Mouse (Mus musculus): ENCODE results near the gene Tdrd6. TPM values are rescaled to one million over a fixed set of nuclear protein-coding genes. Genes with fewer than 3 reads are reported as not detected.
A peak's percentile ranks its signal among the peaks of the same experiment; 100 is the strongest.

Gene Tdrd6
- polyA plus RNA-seq, 1 experiment from 2014 or later: 0.25 TPM

DNA sequence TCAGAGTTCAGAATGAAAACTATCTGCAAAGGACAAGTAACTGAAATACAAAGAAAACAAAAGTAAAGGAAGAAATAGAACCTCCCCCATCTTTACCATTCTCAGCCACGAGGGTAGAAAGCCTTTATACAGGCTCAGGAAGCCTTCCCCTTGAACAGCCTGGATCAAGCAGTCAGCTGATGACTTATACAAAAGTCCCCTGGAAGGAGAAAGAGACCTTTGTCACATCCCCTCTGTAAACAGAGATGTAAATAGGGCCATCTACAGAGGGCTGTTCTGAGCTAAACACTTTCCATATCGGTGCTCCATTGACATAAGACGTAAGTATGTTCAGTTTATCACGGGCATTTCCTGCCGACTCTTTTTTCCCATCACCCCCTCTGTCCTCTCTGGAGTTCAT lies 16.8 kb upstream of the Tdrd6 start:
- 40% methylated on average over 5 of the region's 5 CpGs for WGBS
- no peaks in the 10 kb centered on the region for H3K9me3 ChIP-seq
- H3K27ac ChIP-seq (replicated peaks): no peak overlapping the region
- H3K4me3 ChIP-seq: no peak overlapping the region
- H3K4me1 ChIP-seq (replicated peaks): no peaks in the 10 kb centered on the region
- H3K36me3 ChIP-seq: peaks cover 90% of the 10 kb centered on the region
- H3K27me3 ChIP-seq: no peaks in the 10 kb centered on the region
- no peak for ATAC-seq (ENCODE audit: low read depth)
- H3K9ac ChIP-seq: no peak overlapping the region
- no peak overlapping the region for H3K4me2 ChIP-seq

DNA sequence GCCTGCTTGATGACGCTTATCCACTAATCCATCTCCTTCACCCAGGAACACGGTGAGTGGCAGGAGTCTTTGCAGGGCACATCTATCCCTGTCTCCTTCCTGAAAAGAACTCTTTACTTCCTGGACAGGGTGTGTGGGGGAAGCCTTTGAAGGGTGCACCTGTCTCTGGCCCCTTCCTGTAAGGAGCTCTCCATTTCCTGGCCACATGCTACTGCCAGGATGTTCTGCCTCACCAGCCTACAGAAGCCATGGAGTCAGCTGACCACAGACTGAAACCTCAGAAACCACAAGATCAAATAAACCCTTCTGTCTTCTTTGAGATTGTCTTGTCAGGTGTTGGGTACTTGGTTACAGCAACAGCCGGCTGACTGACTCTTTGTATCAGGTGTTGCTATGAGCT lies 15.0 kb upstream of the Tdrd6 start:
- no peak for ATAC-seq (ENCODE audit: low read depth)
- peaks cover 80% of the 10 kb centered on the region for H3K36me3 ChIP-seq
- no peaks in the 10 kb centered on the region for H3K27me3 ChIP-seq
- no peak overlapping the region for H3K27ac ChIP-seq (replicated peaks)
- H3K4me2 ChIP-seq: no peak overlapping the region
- H3K4me1 ChIP-seq (replicated peaks): no peaks in the 10 kb centered on the region
- no peaks in the 10 kb centered on the region for H3K9me3 ChIP-seq
- WGBS: 96% methylated on average over 3 of the region's 3 CpGs
- H3K9ac ChIP-seq: no peak overlapping the region
- H3K4me3 ChIP-seq: no peak overlapping the region

DNA sequence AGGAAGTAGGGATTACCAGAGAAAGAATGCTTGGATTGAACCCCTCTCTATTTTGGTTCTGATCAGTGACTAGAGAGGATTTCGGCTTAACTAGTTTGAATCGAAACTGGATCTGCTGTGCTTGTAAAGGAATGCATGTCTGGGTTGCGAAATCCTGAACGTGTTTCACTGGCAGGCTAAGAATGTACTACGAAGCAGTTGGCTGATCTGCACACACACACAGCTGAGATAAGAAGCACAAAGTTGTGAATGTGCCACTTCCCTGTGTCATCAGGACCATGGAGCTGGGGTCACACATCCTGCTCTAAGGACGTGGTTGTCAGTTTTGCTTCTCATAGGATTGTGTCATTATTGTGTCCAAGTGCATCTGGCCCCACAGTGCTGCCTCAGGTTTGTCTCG lies 14.3 kb upstream of the Tdrd6 start:
- Histone ChIP-seq H3K27ac (replicated peaks) (no peak overlapping the region), H3K4me1 (replicated peaks) (0 out of 2 replicates have a peak, but pooled peaks cover 2% of the 10 kb centered on the region), H3K36me3 (peaks cover 72% of the 10 kb centered on the region), H3K4me3 (no peak overlapping the region), H3K9ac (no peak overlapping the region), H3K9me3 (no peaks in the 10 kb centered on the region), H3K27me3 (no peaks in the 10 kb centered on the region), H3K4me2 (no peak overlapping the region)
- WGBS: 89% methylated on average over 7 of the region's 7 CpGs
- no peak for ATAC-seq (ENCODE audit: low read depth)

DNA sequence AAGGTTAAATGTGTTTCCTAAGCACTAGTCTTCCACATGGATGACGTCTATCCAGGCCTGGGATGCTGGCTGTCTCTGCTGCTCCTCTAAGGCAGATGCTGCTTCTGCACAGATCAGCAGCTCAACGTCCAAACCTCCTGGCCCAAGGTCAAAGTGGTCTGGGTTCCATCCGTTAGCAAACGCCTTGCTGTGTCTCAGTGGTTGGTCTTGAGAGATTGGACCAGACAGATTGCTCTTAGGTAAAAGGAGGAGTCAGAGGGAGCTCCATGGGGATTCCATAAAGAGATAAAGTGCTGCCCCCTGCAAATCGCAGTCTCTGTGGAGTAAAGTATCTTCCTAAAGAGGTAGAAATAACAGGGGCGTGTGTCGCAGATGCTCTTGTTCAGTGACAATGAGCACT lies 13.1 kb upstream of the Tdrd6 start:
- no peak for ATAC-seq (ENCODE audit: low read depth)
- no peaks in the 10 kb centered on the region for H3K9me3 ChIP-seq
- no peaks in the 10 kb centered on the region for H3K27me3 ChIP-seq
- 76% methylated on average over 7 of the region's 7 CpGs for WGBS
- H3K4me3 ChIP-seq: no peak overlapping the region
- peaks cover 10% of the 10 kb centered on the region; the same call in 1 of the 2 replicates for H3K4me1 ChIP-seq (replicated peaks)
- H3K27ac ChIP-seq (replicated peaks): no peak overlapping the region
- H3K36me3 ChIP-seq: peaks cover 64% of the 10 kb centered on the region
- no peak overlapping the region for H3K4me2 ChIP-seq
- H3K9ac ChIP-seq: no peak overlapping the region

DNA sequence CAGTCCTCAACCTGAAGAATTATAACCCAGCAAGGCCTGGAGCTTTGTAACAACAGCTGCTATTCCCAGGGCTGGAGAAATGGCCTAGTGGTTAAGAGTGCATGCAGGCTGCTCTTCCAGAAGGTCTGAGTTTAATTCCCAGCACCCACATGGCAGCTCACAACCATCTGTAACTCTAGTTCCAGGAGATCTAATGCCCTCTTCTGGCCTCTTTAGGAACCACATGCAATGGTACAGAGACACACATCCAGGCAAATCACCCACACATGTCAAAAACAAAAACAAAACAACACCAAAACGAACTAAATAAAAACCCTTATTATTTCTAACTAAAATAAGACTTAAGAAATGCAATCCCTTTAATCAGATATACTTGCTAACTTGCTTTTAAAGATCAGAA lies 10.7 kb upstream of the Tdrd6 start:
- Histone ChIP-seq H3K4me1 (replicated peaks) (peaks cover 10% of the 10 kb centered on the region; the same call in 1 of the 2 replicates), H3K27me3 (no peaks in the 10 kb centered on the region), H3K36me3 (peaks cover 52% of the 10 kb centered on the region), H3K9me3 (0 out of 2 replicates have a peak, but pooled peaks cover 8% of the 10 kb centered on the region), H3K27ac (replicated peaks) (no peak overlapping the region), H3K4me3 (no peak overlapping the region), H3K9ac (no peak overlapping the region), H3K4me2 (no peak overlapping the region)
- WGBS: 87% methylated on average over 1 of the region's 1 CpGs
- ATAC-seq (ENCODE audit: low read depth): no peak

DNA sequence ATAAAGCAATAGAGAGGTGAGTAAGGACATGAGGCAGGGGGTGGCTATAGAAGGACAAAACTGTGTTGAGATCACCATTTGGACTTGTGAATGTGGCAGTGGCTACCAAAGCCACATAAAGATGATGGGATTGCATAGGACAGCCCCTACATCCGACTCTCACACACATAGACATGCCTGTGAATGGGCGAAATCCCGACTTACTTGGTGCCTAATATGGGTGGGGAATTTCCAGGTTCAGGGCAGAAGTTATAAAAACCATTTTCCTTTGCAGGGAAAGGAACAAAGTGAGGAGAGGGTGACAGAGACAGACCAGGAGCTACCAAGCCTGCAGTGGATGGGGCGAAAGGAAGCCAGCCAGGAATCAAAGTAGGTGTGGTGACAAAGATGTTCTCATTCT lies 7.0 kb upstream of the Tdrd6 start:
- Histone ChIP-seq H3K4me2 (no peak overlapping the region), H3K27ac (replicated peaks) (no peak overlapping the region), H3K36me3 (peaks cover 18% of the 10 kb centered on the region), H3K9ac (no peak overlapping the region), H3K4me1 (replicated peaks) (peaks cover 10% of the 10 kb centered on the region; the same call in 1 of the 2 replicates), H3K9me3 (0 out of 2 replicates have a peak, but pooled peaks cover 8% of the 10 kb centered on the region), H3K27me3 (0 out of 2 replicates have a peak, but pooled peaks cover 3% of the 10 kb centered on the region), H3K4me3 (no peak overlapping the region)
- no peak for ATAC-seq (ENCODE audit: low read depth)
- WGBS: 96% methylated on average over 4 of the region's 4 CpGs

DNA sequence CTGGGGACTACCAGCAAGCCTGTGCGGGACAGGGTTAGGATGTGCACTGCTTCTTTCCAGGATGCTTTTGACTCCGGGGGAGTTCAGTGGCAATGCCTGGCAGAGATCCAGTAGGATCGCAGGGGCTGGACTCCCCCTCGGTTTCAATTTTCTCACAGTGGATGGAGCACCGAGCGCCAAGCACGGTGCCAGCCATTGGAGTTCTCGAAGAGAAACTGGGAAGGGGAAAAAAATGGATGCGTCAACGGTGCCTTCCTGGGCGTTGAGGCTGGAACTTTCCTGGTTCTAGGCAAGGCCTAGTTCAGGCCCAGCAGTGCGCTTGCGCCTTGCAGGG lies 295 bp upstream of the Tdrd6 start:
- H3K9me3 ChIP-seq: peaks cover 6% of the 10 kb centered on the region; the same call in 1 of the 2 replicates
- H3K4me2 ChIP-seq: peak overlapping the region; percentile 78
- 45% methylated on average over 13 of the region's 13 CpGs for WGBS
- peak overlapping the region; percentile 46 for H3K4me3 ChIP-seq
- ATAC-seq (ENCODE audit: low read depth): no peak
- H3K9ac ChIP-seq: peak overlapping the region; percentile 66; the same call in 1 of the 2 replicates
- H3K4me1 ChIP-seq (replicated peaks): peaks cover 18% of the 10 kb centered on the region
- no peak overlapping the region for H3K27ac ChIP-seq (replicated peaks)
- H3K36me3 ChIP-seq: no peaks in the 10 kb centered on the region
- peaks cover 54% of the 10 kb centered on the region for H3K27me3 ChIP-seq

DNA sequence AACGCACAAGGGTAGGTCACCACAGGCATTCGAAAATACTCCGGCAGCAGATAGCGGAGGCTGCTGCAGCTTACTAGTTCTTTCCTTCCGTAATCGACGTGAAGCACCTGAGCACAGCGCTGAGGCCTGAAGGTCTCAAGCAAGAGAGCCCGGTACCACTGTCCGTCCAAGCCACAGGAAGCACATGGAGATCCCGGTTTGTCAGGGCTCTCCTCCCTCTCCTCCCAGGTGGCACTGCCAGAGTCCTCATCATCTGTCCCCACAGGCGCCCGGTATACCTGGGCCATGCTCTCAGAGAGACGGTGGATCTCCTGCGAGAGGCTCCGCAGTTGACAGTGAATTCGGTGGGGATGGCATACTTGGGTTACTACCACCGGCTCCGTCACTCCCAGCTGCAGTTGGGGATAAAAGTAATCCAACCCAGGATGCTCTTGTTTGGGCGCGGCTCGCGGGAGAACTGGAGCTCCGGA lies 1.0 kb downstream of the Tdrd6 start:
- Histone ChIP-seq H3K9me3 (peaks cover 6% of the 10 kb centered on the region; the same call in 1 of the 2 replicates), H3K9ac (no peak overlapping the region; the same call in 1 of the 2 replicates), H3K4me3 (peak overlapping the region; percentile 46), H3K4me2 (peak overlapping the region; percentile 78), H3K27ac (replicated peaks) (no peak overlapping the region), H3K36me3 (no peaks in the 10 kb centered on the region), H3K4me1 (replicated peaks) (peaks cover 18% of the 10 kb centered on the region), H3K27me3 (peaks cover 54% of the 10 kb centered on the region)
- WGBS: 23% methylated on average over 24 of the region's 24 CpGs
- ATAC-seq (ENCODE audit: low read depth): peak; percentile 30; the same call in 1 of the 2 replicates

DNA sequence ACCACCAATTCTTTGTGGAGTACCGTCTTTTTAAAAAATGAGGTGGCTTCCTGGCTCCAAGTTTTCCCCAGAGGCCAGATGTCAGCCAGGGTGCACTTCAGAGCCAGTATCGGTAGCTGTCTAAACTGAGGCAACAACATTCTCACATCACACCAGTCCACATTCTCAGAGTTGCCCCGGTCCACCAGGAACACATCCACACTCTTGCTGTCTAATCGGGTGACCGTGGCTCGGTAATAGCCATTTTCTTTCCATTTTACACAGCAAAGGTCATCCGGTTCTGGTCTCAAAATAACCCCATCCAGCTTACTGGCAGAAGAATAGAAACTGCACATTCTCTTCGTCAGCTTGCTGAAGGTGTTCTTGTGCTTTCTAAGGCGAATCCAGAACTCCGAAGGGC lies 1.9 kb downstream of the Tdrd6 start:
- 87% methylated on average over 10 of the region's 10 CpGs for WGBS

DNA sequence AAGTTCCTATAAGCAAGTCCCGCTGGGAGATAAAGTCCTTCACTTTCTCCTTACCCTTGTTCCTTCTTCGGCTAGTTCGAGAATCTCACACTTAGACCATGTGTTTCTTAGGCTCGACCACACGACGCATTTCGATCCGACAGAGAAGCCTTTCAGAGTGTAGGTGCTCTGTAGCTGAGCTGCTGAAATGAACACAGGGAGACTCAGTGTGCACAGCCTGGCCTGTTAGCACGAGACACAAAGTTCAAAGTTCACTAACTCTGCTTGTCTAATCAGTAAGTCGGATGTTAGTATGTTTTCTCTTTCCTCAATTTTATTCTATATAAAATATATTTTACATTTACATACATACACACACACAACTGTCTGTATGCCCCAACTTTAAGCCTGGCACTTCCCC lies 8.0 kb downstream of the Tdrd6 start:
- Histone ChIP-seq H3K4me1 (replicated peaks) (no peaks in the 10 kb centered on the region), H3K4me2 (no peak overlapping the region), H3K4me3 (no peak overlapping the region), H3K36me3 (no peaks in the 10 kb centered on the region), H3K9ac (no peak overlapping the region), H3K27ac (replicated peaks) (no peak overlapping the region), H3K9me3 (no peaks in the 10 kb centered on the region), H3K27me3 (peaks cover 7% of the 10 kb centered on the region; the same call in 1 of the 2 replicates)
- no peak for ATAC-seq (ENCODE audit: low read depth)
- WGBS: 89% methylated on average over 10 of the region's 10 CpGs

More for the DNA sequence above, 1.9 kb downstream of the Tdrd6 start:
- no peak overlapping the region for H3K4me3 ChIP-seq
- peaks cover 6% of the 10 kb centered on the region; the same call in 1 of the 2 replicates for H3K9me3 ChIP-seq
- H3K36me3 ChIP-seq: no peaks in the 10 kb centered on the region
- H3K4me2 ChIP-seq: no peak overlapping the region
- H3K9ac ChIP-seq: no peak overlapping the region
- H3K27ac ChIP-seq (replicated peaks): no peak overlapping the region
- peaks cover 54% of the 10 kb centered on the region for H3K27me3 ChIP-seq
- ATAC-seq (ENCODE audit: low read depth): no peak
- H3K4me1 ChIP-seq (replicated peaks): peaks cover 18% of the 10 kb centered on the region

DNA sequence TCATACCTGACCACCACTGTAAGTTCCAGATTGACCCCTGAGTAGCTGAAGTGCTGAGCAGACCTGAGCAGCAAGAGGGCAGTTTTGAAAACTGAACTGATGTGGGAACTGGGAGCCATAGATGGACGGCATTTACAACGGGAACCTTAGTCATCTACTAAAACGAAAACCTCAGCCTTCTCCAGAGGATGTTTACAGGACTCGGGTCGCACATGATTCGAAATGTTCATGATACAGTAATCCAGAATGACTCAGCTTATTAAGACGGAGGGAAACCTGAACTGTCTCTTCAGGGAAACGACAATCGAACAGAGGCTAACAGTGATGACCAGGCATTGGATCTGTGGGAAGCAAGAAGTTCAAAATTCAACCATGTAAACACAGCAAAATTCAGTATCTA lies 10.9 kb downstream of the Tdrd6 start:
- WGBS: 93% methylated on average over 9 of the region's 9 CpGs
- ATAC-seq (ENCODE audit: low read depth): no peak
- H3K4me3 ChIP-seq: no peak overlapping the region

DNA sequence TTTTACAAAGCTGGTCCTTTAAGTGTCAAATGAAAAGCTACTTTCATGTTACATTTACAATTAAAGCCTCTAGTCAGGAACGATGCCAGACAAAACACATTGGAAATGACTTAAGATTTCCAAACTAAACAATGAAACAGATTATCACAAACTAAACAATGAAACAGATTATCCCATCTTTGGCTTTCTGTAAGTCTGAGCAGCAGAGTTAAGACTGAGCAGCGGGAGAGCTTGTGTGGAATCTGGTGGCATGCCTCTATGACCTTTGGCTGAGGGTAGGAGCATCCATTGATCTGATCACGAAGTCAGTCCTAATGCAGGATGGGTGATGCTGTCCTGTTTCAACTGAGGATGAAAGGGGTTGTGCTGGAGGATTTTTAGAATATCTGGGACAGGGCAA lies 17.9 kb downstream of the Tdrd6 start:
- H3K4me3 ChIP-seq: no peak overlapping the region
- H3K4me1 ChIP-seq (replicated peaks): no peaks in the 10 kb centered on the region
- ATAC-seq (ENCODE audit: low read depth): no peak
- no peaks in the 10 kb centered on the region for H3K27me3 ChIP-seq
- no peaks in the 10 kb centered on the region for H3K9me3 ChIP-seq
- no peak overlapping the region for H3K27ac ChIP-seq (replicated peaks)
- WGBS: 77% methylated on average over 3 of the region's 3 CpGs
- H3K36me3 ChIP-seq: no peaks in the 10 kb centered on the region
- H3K4me2 ChIP-seq: no peak overlapping the region
- H3K9ac ChIP-seq: no peak overlapping the region

More for the DNA sequence above, 10.9 kb downstream of the Tdrd6 start:
- Histone ChIP-seq H3K27ac (replicated peaks) (no peak overlapping the region), H3K27me3 (no peaks in the 10 kb centered on the region), H3K9ac (no peak overlapping the region), H3K9me3 (no peaks in the 10 kb centered on the region), H3K4me1 (replicated peaks) (no peaks in the 10 kb centered on the region), H3K36me3 (no peaks in the 10 kb centered on the region), H3K4me2 (no peak overlapping the region)

DNA sequence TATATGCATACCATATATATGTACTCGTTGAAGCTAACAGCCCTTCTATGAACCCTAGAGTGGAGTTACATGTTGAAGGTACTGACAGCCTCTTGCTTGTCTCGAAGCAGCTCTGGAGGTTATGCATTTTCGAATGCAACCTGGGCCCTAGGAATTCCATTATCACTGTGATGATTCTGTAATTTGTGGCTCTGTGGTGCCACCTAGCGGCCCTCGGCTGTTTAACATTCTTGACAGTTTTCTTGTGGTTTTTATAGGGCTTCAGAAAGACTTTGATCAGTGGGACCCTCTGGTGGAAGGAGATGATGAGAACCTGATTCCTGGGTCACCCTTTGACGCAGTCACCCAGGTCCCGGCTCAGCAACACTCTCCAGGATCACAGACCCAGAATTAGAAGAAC lies 18.5 kb downstream of the Tdrd6 start:
- WGBS: 24% methylated on average over 7 of the region's 7 CpGs
- H3K9me3 ChIP-seq: no peaks in the 10 kb centered on the region
- no peak overlapping the region for H3K27ac ChIP-seq (replicated peaks)
- H3K36me3 ChIP-seq: no peaks in the 10 kb centered on the region
- H3K4me2 ChIP-seq: no peak overlapping the region
- no peak overlapping the region for H3K9ac ChIP-seq
- no peak overlapping the region for H3K4me3 ChIP-seq
- H3K4me1 ChIP-seq (replicated peaks): no peaks in the 10 kb centered on the region
- ATAC-seq (ENCODE audit: low read depth): peak; percentile 46; the same call in 1 of the 2 replicates
- H3K27me3 ChIP-seq: no peaks in the 10 kb centered on the region
